Mouse (Mus musculus): ENCODE data around the gene Gldc. TPM values are rescaled to one million over a fixed set of nuclear protein-coding genes. Genes with fewer than 3 reads are reported as not detected.

The Gldc gene
- polyA plus RNA-seq, 1 experiment = 3.6 TPM

DNA sequence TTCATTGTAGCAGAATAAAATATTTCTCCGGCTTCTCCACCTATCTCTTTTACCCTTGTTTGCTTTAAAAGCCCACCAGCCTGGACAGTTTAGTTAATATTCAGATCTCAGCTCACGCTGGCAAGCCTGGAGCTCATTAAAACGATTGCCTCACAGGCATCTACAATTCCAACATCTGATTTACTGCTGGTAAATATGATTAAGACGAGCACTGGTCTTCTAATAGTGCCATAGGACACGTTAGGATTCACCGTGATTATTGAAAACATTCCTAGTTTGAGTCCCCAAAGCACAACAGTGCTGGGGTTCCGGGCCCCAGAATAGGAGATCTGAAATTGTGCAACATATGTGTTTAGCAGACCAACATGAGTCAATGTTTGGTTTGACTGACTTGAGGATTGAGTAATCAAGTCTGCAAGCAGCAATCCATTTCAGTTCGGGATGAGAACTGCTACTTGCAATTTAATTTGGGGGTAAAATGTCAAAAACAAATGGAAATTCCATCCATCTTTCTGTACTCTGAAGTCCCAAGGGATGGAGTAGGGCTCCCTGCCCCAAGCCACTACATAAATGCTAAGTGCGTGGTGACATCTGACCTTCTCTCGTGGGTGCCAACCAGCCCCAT lies 67.9 kb downstream of the Gldc start:
- H3K4me1 ChIP-seq (ENCODE audit: control insufficient read depth, insufficient read depth, low read length) = no peaks in the 10 kb centered on the region; the same call in 1 of the 2 replicates
- TF ChIP-seq POLR2A (IDR thresholded peaks at IDR 0.05; ENCODE audit: control insufficient read depth, low read depth, low read length) (no peak), CTCF (IDR thresholded peaks at IDR 0.05; ENCODE audit: control insufficient read depth, insufficient read depth, insufficient replicate concordance, low read depth, low read length) (no peak)
- H3K27me3 ChIP-seq (ENCODE audit: control insufficient read depth, insufficient read depth, low read length) = no peaks in the 10 kb centered on the region
- H3K4me3 ChIP-seq (ENCODE audit: control insufficient read depth, low read depth, low read length) = no peak overlapping the region
- no peaks in the 10 kb centered on the region for H3K36me3 ChIP-seq (ENCODE audit: control insufficient read depth, insufficient read depth, low read length)
- no peak overlapping the region for H3K27ac ChIP-seq (ENCODE audit: control insufficient read depth, insufficient read depth, low read depth, low read length)

DNA sequence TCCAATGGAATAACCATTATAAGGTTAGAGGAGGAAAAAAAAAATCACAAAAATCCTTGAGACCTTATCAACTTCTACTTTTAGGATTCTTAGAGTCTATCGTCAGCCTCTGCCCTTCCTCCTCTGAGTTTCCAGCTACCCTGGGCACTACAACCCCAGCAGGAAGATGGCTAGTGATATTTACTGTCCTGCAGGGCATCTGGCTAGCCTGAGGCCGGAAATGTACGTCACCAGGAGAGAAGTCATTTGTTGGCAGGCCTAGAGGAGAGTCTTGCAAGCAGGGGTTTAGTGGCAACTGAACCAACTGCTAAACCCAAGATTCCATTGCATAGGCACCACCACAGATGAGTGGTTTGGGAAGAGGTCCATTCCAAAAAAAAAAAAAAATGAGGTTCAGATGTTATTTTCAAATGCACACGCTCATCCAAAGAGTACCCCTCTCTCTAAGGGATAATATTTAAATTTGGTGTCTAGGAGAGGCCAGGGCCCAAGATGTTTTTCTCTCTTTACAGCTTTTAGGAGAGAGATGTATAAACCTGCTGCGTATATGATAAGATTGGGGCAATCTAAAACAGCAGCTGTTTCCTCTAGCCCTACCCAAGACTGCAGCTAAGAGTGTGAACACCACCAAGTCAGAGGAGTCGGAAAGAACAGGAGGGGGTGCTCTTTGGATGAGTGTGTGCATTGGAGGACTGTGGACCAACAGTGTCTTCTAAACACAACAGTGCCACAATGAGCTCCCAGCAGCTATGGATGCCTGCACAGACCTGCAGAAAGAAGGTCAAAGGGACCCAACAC lies 70.0 kb downstream of the Gldc start:
- no peaks in the 10 kb centered on the region for H3K36me3 ChIP-seq (ENCODE audit: control insufficient read depth, insufficient read depth, low read length)
- H3K27me3 ChIP-seq (ENCODE audit: control insufficient read depth, insufficient read depth, low read length) = no peaks in the 10 kb centered on the region

DNA sequence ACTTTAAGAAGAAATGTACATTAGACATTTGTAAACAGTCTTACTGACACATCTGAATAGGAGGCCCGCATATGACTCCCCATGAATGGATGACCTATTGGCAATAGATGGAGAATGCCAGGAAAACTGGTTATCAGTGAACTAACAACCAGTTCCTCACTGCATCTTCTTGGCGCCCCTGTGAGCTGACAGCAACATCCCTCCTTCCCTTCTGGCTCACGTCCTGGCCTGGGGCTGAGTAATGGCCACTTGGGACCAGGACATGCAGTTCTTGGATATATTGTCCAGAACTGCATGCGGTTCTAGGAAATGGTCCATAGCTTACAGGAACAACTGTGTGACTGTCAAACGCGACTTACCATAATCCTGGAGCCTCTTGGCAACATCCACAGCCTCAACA lies 72.6 kb downstream of the Gldc start:
- Histone ChIP-seq H3K4me1 (ENCODE audit: control insufficient read depth, insufficient read depth, low read length) (no peaks in the 10 kb centered on the region; the same call in 1 of the 2 replicates), H3K36me3 (ENCODE audit: control insufficient read depth, insufficient read depth, low read length) (no peaks in the 10 kb centered on the region), H3K27ac (ENCODE audit: control insufficient read depth, insufficient read depth, low read depth, low read length) (no peak overlapping the region), H3K4me3 (ENCODE audit: control insufficient read depth, low read depth, low read length) (no peak overlapping the region), H3K27me3 (ENCODE audit: control insufficient read depth, insufficient read depth, low read length) (no peaks in the 10 kb centered on the region)
- TF ChIP-seq CTCF (IDR thresholded peaks at IDR 0.05; ENCODE audit: control insufficient read depth, insufficient read depth, insufficient replicate concordance, low read depth, low read length) (no peak), POLR2A (IDR thresholded peaks at IDR 0.05; ENCODE audit: control insufficient read depth, low read depth, low read length) (no peak)

More for the DNA sequence above, 70.0 kb downstream of the Gldc start:
- Histone ChIP-seq H3K4me3 (ENCODE audit: control insufficient read depth, low read depth, low read length) (peak overlapping the region; percentile 77), H3K4me1 (ENCODE audit: control insufficient read depth, insufficient read depth, low read length) (no peaks in the 10 kb centered on the region; the same call in 1 of the 2 replicates), H3K27ac (ENCODE audit: control insufficient read depth, insufficient read depth, low read depth, low read length) (peak overlapping the region; percentile 80; the same call in 1 of the 2 replicates)
- TF ChIP-seq POLR2A (IDR thresholded peaks at IDR 0.05; ENCODE audit: control insufficient read depth, low read depth, low read length) = no peak
- TF ChIP-seq CTCF (IDR thresholded peaks at IDR 0.05; ENCODE audit: control insufficient read depth, insufficient read depth, insufficient replicate concordance, low read depth, low read length) = no peak

DNA sequence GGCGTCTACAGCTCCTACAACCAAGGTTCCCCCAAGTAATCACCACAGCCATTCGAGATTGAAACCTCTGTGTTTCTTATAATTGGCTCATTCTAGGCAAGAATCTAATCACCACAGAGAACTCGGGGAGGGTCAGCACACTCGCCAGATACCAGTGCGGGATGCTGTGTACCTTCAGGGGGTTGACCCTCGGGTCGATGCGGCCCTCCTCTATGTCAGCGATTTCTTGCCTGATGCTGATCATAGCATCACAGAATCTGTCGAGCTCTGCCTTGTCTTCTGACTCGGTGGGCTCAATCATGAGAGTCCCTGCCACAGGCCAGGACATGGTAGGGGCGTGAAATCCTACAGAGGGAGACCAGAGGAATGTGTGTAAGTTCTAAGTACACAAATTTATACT lies 74.7 kb downstream of the Gldc start:
- Histone ChIP-seq H3K27me3 (ENCODE audit: control insufficient read depth, insufficient read depth, low read length) (no peaks in the 10 kb centered on the region), H3K27ac (ENCODE audit: control insufficient read depth, insufficient read depth, low read depth, low read length) (no peak overlapping the region), H3K4me3 (ENCODE audit: control insufficient read depth, low read depth, low read length) (no peak overlapping the region), H3K4me1 (ENCODE audit: control insufficient read depth, insufficient read depth, low read length) (no peaks in the 10 kb centered on the region), H3K36me3 (ENCODE audit: control insufficient read depth, insufficient read depth, low read length) (no peaks in the 10 kb centered on the region)
- TF ChIP-seq POLR2A (IDR thresholded peaks at IDR 0.05; ENCODE audit: control insufficient read depth, low read depth, low read length) (no peak), CTCF (IDR thresholded peaks at IDR 0.05; ENCODE audit: control insufficient read depth, insufficient read depth, insufficient replicate concordance, low read depth, low read length) (no peak)

DNA sequence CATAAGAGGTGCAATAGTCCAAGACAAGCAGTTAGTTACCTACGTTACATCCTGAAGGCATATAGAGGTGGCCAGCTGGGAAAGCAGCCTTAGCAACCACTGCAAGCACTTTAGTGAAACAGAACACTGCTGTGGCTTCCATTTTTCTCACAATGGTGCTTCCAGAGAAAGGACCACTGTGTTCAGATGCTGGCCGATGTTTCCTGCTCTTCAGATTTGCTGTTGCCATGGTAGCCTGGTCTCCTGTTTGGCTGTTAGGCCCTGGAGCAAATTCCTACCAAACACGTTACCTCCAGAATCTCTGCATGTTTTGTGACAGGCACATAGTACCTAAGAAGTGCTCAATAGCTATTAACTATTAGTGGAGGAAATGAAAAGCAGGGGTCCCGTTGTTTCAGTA lies 78.2 kb downstream of the Gldc start:
- no peaks in the 10 kb centered on the region; the same call in 1 of the 2 replicates for H3K36me3 ChIP-seq (ENCODE audit: control insufficient read depth, insufficient read depth, low read length)
- TF ChIP-seq CTCF (IDR thresholded peaks at IDR 0.05; ENCODE audit: control insufficient read depth, insufficient read depth, insufficient replicate concordance, low read depth, low read length) = no peak
- no peak for TF ChIP-seq POLR2A (IDR thresholded peaks at IDR 0.05; ENCODE audit: control insufficient read depth, low read depth, low read length)
- H3K27me3 ChIP-seq (ENCODE audit: control insufficient read depth, insufficient read depth, low read length) = no peaks in the 10 kb centered on the region
- no peak overlapping the region for H3K27ac ChIP-seq (ENCODE audit: control insufficient read depth, insufficient read depth, low read depth, low read length)
- H3K4me1 ChIP-seq (ENCODE audit: control insufficient read depth, insufficient read depth, low read length) = no peaks in the 10 kb centered on the region
- H3K4me3 ChIP-seq (ENCODE audit: control insufficient read depth, low read depth, low read length) = no peak overlapping the region

DNA sequence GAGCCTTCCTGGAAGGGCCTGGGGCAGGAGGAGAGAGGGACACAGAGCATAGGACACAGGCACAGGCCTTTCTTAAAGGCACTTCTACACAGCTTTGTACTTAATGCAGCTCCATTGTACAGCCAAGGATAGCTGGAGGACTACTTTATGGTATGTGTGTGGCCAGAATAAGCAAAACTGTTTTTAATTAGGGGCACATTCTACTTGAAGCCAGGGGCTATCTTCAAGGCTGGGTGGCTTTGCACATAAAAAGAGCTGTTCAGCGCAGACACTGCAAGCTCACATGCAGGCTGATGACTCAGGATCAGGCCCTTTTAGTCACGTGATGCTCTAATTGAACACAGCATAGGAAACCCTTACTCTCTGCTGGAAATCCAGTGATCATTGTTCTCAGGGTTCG lies 79.0 kb downstream of the Gldc start:
- TF ChIP-seq CTCF (IDR thresholded peaks at IDR 0.05; ENCODE audit: control insufficient read depth, insufficient read depth, insufficient replicate concordance, low read depth, low read length) (no peak), POLR2A (IDR thresholded peaks at IDR 0.05; ENCODE audit: control insufficient read depth, low read depth, low read length) (no peak)
- Histone ChIP-seq H3K27ac (ENCODE audit: control insufficient read depth, insufficient read depth, low read depth, low read length) (no peak overlapping the region), H3K27me3 (ENCODE audit: control insufficient read depth, insufficient read depth, low read length) (no peaks in the 10 kb centered on the region), H3K4me1 (ENCODE audit: control insufficient read depth, insufficient read depth, low read length) (no peaks in the 10 kb centered on the region), H3K36me3 (ENCODE audit: control insufficient read depth, insufficient read depth, low read length) (no peaks in the 10 kb centered on the region; the same call in 1 of the 2 replicates), H3K4me3 (ENCODE audit: control insufficient read depth, low read depth, low read length) (no peak overlapping the region)

DNA sequence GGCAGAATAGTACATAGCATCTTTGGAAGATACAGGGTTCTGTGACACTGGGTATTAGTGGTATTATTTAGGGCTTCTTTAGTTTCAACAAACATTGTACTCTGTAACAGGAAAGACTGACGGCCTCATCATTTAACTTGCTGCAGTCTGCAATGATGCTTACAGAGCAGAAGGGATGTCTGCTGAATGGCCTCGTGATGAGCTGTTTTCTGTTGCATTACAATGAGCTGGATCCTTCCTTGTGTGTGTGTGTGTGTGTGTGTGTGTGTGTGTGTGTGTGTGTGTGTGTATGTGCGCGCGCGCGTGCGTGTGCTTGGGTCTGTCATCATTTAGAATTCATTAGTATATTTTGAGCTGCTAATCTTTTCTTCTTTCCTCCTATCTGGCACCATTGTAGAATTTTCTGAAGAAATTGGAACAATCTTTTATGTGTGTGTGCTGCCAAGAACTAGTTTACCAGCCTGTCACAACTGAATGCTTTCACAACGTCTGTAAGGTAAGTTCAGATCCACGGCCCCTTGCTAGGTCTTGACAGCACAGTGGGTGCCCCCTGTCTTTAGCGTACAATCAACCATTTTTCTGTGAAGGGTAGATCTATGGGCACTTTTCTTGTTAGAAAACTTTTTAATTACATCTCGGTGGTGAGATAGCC lies 83.5 kb downstream of the Gldc start:
- Histone ChIP-seq H3K4me1 (ENCODE audit: control insufficient read depth, insufficient read depth, low read length) (no peaks in the 10 kb centered on the region), H3K27me3 (ENCODE audit: control insufficient read depth, insufficient read depth, low read length) (no peaks in the 10 kb centered on the region), H3K27ac (ENCODE audit: control insufficient read depth, insufficient read depth, low read depth, low read length) (no peak overlapping the region), H3K36me3 (ENCODE audit: control insufficient read depth, insufficient read depth, low read length) (peaks cover 2% of the 10 kb centered on the region), H3K4me3 (ENCODE audit: control insufficient read depth, low read depth, low read length) (no peak overlapping the region)
- TF ChIP-seq CTCF (IDR thresholded peaks at IDR 0.05; ENCODE audit: control insufficient read depth, insufficient read depth, insufficient replicate concordance, low read depth, low read length) (no peak), POLR2A (IDR thresholded peaks at IDR 0.05; ENCODE audit: control insufficient read depth, low read depth, low read length) (no peak)

Data from testis, adult 2 months (tissue).